Mouse (Mus musculus): ENCODE measurements around the gene Loxl1.

DNA sequence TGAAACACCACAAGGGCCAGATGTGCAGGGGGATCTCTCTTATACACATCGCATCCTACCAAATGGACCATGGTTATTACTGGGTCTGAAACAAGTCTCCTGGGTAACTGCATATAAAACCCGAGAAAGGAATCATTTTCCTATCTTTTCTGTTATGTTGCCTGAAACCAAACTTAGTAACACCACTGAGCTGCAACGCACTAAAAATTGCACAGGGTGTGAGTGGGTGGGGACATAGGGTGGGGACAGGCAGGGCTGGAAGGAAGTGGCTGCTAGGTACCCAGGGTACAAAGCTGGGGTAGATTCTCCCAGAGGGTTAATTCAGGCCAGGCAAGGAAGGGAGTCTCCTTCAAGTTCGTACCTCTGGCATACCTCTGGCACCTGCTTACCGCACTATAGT is 70.3 kb downstream of the Loxl1 start:
- no peak for TF ChIP-seq CTCF (IDR thresholded peaks at IDR 0.05)
- no peak for TF ChIP-seq EP300 (IDR thresholded peaks at IDR 0.05)
